Mouse (Mus musculus) stomach, embryonic 15.5 days (tissue): ENCODE data around the gene Lhx2. TPM values are rescaled to one million over a fixed set of nuclear protein-coding genes. Genes with fewer than 3 reads are reported as not detected.

Source experiments
- ATAC-seq: fragments of 200-750 bp; cut with Nextera tagmentation; 2 replicates; pipeline ENCODE4 v1.8.0; 2017; ENCODE audit warnings: low read depth, moderate number of reproducible peaks, moderate TSS enrichment; ENCODE audit not compliant: insufficient read depth, low FRiP score
- H3K27ac ChIP-seq: fragments of 300-500 bp; sonication (generic); 2 replicates; pipeline ENCODE4 v1.5.1; 2015; ENCODE audit warnings: mild to moderate bottlenecking, inconsistent platforms
- H3K27me3 ChIP-seq: fragments of 300-500 bp; sonication (generic); replicated peaks from 2 replicates; pipeline ENCODE4 v1.6.1; 2015; ENCODE audit warnings: inconsistent platforms
- H3K36me3 ChIP-seq: fragments of 300-500 bp; sonication (generic); 2 replicates; pipeline ENCODE4 v1.6.1; 2015; ENCODE audit warnings: inconsistent platforms
- H3K4me1 ChIP-seq: fragments of 300-500 bp; sonication (generic); 2 replicates; pipeline ENCODE4 v1.6.1; 2015; ENCODE audit warnings: inconsistent platforms
- H3K4me2 ChIP-seq: fragments of 300-500 bp; sonication (generic); 2 replicates; pipeline ENCODE4 v1.6.1; 2015; ENCODE audit warnings: mild to moderate bottlenecking, inconsistent platforms
- H3K4me3 ChIP-seq: fragments of 300-500 bp; sonication (generic); replicated peaks from 2 replicates; pipeline ENCODE4 v1.5.1; 2015; ENCODE audit warnings: inconsistent platforms
- H3K9ac ChIP-seq: fragments of 300-500 bp; sonication (generic); 2 replicates; pipeline ENCODE4 v1.6.1; 2015; ENCODE audit warnings: inconsistent platforms
- H3K9me3 ChIP-seq: fragments of 300-500 bp; sonication (generic); 2 replicates; pipeline ENCODE4 v1.6.1; 2016; ENCODE audit warnings: inconsistent platforms
- WGBS: fragments of 180-500 bp; shearing (Covaris S2); methylation state at CpG from one replicate; pipeline ENCODE4 v1.1.7; 2015; 5-methylcytosine and 5-hydroxymethylcytosine counted together
- polyA plus RNA-seq: library from polyadenylated mRNA; unstranded; fragments of >200 nt; fragmentation: Nextera tagmentation; extraction: Ambion mirVana; gene quantifications from 2 replicates; pipeline ENCODE4 v1.2.1, GENCODE M21; 2015

The Lhx2 gene
- polyA plus RNA-seq, 1 experiment from 2014 or later: 0.41 TPM

DNA sequence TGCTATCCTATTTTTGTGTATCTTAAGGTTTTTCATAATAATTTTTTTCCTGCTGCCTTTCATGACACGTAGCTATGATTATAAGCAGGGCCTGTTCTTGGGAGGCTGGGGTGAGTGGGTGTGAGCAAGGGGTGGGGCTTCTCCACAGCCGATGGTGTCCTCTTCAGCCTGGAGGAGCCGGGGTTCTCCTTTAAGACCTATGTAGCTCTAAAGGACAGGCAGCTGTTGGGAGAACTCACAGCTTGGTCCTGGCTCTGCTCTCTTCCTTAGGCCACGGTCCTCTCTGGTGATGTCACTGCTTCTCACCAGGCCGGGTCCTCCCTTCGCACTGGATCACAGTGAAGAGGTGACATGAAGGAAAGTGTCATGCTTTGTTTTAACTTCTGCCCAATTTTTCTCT, 58.8 kb downstream of the Lhx2 start:
- Histone ChIP-seq H3K4me1 (no peaks in the 10 kb centered on the region), H3K36me3 (no peaks in the 10 kb centered on the region), H3K4me3 (no peak overlapping the region), H3K27me3 (no peaks in the 10 kb centered on the region), H3K9ac (no peak overlapping the region), H3K27ac (no peak overlapping the region), H3K4me2 (no peak overlapping the region), H3K9me3 (no peaks in the 10 kb centered on the region)
- 52% methylated on average over 6 of the region's 6 CpGs for WGBS
- ATAC-seq: no peak

DNA sequence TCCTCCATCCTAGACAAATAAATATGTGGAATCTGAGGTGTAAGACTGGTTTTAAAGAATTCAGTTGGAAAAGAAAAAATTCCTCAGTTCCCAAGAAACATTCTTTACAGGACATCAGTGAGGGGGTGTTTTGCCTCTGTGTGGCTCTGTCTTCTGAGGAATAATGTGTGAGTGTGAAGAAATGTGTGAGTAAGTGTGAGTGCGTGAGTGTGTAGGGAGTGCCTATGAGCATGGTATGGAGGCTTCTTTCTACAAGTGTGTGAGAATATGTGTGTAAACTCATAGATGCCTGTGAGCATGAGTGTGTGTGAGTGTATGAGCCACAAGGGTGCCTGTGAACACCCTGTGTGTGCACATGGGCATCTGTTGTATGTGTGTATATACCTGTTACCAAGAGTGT, 63.5 kb downstream of the Lhx2 start:
- no peaks in the 10 kb centered on the region for H3K4me1 ChIP-seq
- H3K4me2 ChIP-seq: no peak overlapping the region
- H3K9ac ChIP-seq: no peak overlapping the region
- H3K36me3 ChIP-seq: no peaks in the 10 kb centered on the region
- ATAC-seq: no peak
- no peaks in the 10 kb centered on the region for H3K27me3 ChIP-seq
- H3K9me3 ChIP-seq: no peaks in the 10 kb centered on the region
- 88% methylated on average over 1 of the region's 1 CpGs for WGBS
- no peak overlapping the region for H3K4me3 ChIP-seq
- H3K27ac ChIP-seq: no peak overlapping the region

DNA sequence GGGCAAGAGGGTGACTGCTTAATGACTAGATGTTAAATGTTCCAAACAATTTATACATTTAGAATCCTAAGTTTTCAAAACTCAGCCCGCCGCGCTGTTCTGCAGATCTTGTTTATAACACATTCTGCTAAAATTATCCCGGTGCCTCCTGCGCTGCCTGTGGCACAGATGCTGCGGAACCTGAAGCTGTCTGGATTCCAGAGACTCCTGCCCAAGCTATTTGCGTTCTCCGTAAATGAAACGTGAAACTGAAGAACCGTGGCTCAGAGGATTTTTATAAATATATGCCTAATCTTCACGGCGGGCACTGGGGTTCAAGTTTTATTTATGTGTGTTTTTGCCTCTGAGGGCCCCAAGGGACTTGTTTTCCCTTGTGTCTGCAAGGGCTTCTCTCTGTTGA, 64.2 kb downstream of the Lhx2 start:
- no peak for ATAC-seq
- H3K4me1 ChIP-seq: no peaks in the 10 kb centered on the region
- H3K9ac ChIP-seq: no peak overlapping the region
- no peaks in the 10 kb centered on the region for H3K9me3 ChIP-seq
- no peak overlapping the region for H3K4me3 ChIP-seq
- no peaks in the 10 kb centered on the region for H3K36me3 ChIP-seq
- H3K27ac ChIP-seq: no peak overlapping the region
- no peak overlapping the region for H3K4me2 ChIP-seq
- WGBS: 38% methylated on average over 12 of the region's 12 CpGs
- no peaks in the 10 kb centered on the region for H3K27me3 ChIP-seq

DNA sequence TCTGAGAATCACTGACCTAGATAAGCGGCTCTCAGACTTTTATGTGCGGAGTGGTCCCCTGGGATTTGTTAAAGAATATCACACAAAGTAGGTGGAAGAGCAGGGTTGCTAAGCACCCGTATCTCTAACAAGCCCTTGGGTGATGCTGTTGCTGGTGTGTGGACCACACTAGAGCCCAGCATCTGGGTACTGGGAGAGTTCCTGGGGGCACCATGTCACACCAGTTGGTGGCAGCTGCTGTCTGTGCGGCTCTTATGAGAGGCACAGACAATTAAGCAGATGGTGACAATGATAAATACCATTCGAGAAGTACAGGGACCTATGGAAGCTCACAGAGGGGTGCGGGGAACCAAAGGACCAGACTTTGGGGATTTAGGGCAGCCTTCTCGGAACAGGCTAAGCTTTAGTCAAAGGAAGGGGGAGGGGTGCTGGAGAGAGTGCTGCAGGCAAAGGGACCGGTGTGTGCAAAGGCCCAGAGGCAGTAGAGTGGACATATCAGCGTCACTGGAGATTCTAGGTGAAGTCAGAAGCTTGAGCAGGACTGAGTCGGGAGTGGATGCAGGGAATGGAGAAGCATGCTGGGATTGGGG, 65.0 kb downstream of the Lhx2 start:
- ATAC-seq: no peak
- H3K36me3 ChIP-seq: no peaks in the 10 kb centered on the region
- WGBS: 72% methylated on average over 10 of the region's 10 CpGs
- H3K4me1 ChIP-seq: no peaks in the 10 kb centered on the region
- no peak overlapping the region for H3K27ac ChIP-seq
- H3K4me2 ChIP-seq: no peak overlapping the region
- no peaks in the 10 kb centered on the region for H3K9me3 ChIP-seq
- H3K27me3 ChIP-seq: no peaks in the 10 kb centered on the region
- no peak overlapping the region for H3K4me3 ChIP-seq
- H3K9ac ChIP-seq: no peak overlapping the region

DNA sequence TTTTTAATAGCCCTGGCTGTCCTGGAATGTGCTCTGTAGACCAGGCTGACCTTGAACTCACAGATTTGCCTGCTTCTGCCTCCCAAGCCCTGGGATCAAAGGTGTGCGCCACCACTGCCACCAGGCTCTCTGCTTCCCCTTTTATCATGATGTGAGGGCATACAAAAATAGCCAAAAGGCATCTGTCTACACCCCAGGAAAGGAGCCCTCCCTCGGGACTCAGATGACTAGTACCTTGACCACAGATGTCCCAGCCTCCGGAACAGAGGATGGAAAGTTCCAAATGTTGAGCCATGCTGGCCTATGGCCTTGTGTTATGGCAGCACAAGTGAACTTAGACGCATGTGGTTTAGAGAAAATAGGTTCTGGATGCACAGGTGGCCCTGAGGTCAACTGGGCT, 66.3 kb downstream of the Lhx2 start:
- Histone ChIP-seq H3K9me3 (no peaks in the 10 kb centered on the region), H3K9ac (no peak overlapping the region), H3K27me3 (no peaks in the 10 kb centered on the region), H3K36me3 (no peaks in the 10 kb centered on the region), H3K27ac (no peak overlapping the region), H3K4me1 (no peaks in the 10 kb centered on the region), H3K4me3 (no peak overlapping the region), H3K4me2 (no peak overlapping the region)
- ATAC-seq: no peak
- WGBS: 87% methylated on average over 4 of the region's 4 CpGs

DNA sequence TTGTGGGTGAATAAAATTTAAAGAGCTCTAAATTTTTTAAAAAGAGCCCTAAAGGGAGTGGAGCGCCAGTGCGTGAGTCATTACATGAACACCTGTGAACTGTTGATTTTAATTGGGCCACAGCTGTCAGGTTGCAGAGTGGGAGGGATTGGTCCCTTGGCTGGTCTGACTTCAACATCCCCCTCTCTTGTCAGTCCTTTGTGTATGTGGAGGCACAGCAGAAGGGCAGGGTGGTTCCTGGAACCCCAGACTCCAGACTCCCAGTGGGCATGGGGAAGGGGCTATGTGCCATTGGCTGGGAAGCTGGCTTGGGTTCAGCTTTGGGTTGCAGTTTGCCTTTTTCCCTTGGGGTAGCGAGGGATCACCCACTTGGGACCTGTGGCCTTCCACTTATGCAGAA, 70.2 kb downstream of the Lhx2 start:
- Histone ChIP-seq H3K9me3 (no peaks in the 10 kb centered on the region), H3K4me3 (no peak overlapping the region), H3K27ac (no peak overlapping the region), H3K27me3 (no peaks in the 10 kb centered on the region), H3K4me2 (no peak overlapping the region), H3K36me3 (no peaks in the 10 kb centered on the region), H3K4me1 (no peaks in the 10 kb centered on the region), H3K9ac (no peak overlapping the region)
- no peak for ATAC-seq
- 83% methylated on average over 3 of the region's 3 CpGs for WGBS

DNA sequence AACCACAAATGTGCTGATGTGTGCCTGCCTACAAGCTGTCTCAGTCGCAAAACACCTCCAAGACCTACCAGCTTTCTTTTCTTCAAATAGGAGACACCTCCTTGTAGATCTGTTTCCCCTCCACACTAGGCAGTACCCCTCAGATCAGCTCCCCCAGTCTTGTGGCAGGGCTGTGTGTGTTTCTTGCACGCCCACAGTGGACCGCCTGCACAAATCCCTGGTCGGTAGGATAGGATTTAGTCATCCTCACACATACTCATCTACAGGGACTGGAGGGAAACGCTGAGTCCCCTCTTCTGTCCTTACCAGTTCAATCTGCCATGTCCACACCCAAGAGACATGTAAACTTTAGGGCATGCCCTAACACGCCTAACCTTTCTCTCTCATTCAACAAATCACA, 71.1 kb downstream of the Lhx2 start:
- 83% methylated on average over 6 of the region's 6 CpGs for WGBS
- Histone ChIP-seq H3K4me2 (no peak overlapping the region), H3K27me3 (no peaks in the 10 kb centered on the region), H3K36me3 (no peaks in the 10 kb centered on the region), H3K9me3 (no peaks in the 10 kb centered on the region), H3K27ac (no peak overlapping the region), H3K4me3 (no peak overlapping the region), H3K9ac (no peak overlapping the region), H3K4me1 (no peaks in the 10 kb centered on the region)
- no peak for ATAC-seq

DNA sequence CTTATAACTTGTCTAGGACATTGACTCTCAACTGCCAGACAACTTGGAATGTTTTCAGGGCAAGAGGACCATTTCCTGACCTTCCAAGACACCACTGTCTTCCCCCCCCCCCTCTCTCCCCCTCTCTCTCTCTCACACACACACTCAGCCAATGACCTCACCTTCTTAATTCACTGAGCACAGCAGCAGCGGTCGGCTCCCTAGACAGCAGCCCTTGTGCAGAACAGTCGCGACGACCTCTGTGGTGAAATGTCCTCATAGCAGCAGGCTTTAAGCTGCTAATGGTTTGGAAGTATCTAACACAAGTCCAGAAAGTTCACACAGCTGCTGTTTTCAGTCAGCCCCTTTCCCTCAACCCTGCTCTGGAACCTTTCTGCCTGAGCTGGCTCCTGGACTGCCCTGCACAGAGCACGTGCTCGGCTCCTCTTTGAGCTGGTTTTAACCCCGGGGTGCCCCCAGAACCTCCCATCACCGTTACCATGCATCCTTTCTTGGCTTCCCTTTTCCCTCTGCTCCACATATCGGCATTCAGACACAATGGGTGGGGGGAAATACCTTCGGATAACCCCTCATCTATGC, 73.6 kb downstream of the Lhx2 start:
- H3K9me3 ChIP-seq: no peaks in the 10 kb centered on the region
- H3K36me3 ChIP-seq: no peaks in the 10 kb centered on the region
- WGBS: 37% methylated on average over 11 of the region's 11 CpGs
- ATAC-seq: no peak
- no peak overlapping the region for H3K27ac ChIP-seq
- no peaks in the 10 kb centered on the region for H3K4me1 ChIP-seq
- H3K4me2 ChIP-seq: no peak overlapping the region
- no peak overlapping the region for H3K4me3 ChIP-seq
- no peaks in the 10 kb centered on the region for H3K27me3 ChIP-seq
- H3K9ac ChIP-seq: no peak overlapping the region

DNA sequence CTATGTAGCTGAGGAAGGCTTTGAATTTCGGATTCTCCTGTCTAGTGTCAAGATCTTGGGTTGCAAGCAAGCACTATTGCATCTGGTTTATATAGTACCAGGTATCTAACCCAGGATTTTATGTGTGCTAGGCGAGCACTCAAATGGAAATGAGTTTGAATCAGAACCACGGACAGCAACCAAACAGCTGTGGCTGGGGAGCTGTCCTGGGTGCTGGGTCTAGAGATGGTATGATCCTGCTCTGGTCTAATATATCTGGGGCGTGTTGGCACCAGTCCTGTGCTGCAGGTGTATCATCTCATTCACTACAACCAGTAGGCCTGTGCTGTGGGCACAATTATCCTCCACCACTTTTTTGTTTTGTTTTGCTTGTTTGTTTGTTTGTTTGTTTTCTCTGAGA, 78.9 kb downstream of the Lhx2 start:
- Histone ChIP-seq H3K4me2 (no peak overlapping the region), H3K4me1 (no peaks in the 10 kb centered on the region), H3K27ac (no peak overlapping the region), H3K27me3 (no peaks in the 10 kb centered on the region), H3K4me3 (no peak overlapping the region), H3K36me3 (no peaks in the 10 kb centered on the region), H3K9me3 (no peaks in the 10 kb centered on the region), H3K9ac (no peak overlapping the region)
- no peak for ATAC-seq
- WGBS: 17% methylated on average over 4 of the region's 4 CpGs

Other genes starting within 250 kb of the Lhx2 start
- 10.3 and 13.3 TPM in 2 replicates for gene Dennd1a, start 51.9 kb upstream of the Lhx2 start, polyA plus RNA-seq
- gene Nek6, start 172.4 kb downstream of the Lhx2 start, polyA plus RNA-seq: 109 and 111 TPM in 2 replicates